Mouse (Mus musculus): ENCODE results near the gene Gm20388. TPM values are rescaled to one million over a fixed set of nuclear protein-coding genes. Genes with fewer than 3 reads are reported as not detected.

The Gm20388 gene
- polyA plus RNA-seq, 1 experiment from 2014 or later, result not detected

GRCm38 (mm10) chr8:123046706-123047105 lies 3136.1 kb downstream of the Gm20388 start:
- no peak for TF ChIP-seq EP300 (optimal IDR thresholded peaks at IDR 0.05)
- no peak for TF ChIP-seq CTCF (IDR thresholded peaks at IDR 0.05; ENCODE audit: low read depth)
- no peak overlapping the region for H3K27ac ChIP-seq (replicated peaks)
- no peak for DNase-seq (ENCODE audit: low spot score)

GRCm38 (mm10) chr8:123047827-123048226 lies 3137.2 kb downstream of the Gm20388 start:
- peak; percentile 55 for DNase-seq (ENCODE audit: low spot score)
- TF ChIP-seq EP300 (optimal IDR thresholded peaks at IDR 0.05) (no peak), CTCF (IDR thresholded peaks at IDR 0.05; ENCODE audit: low read depth) (no peak)
- peak; percentile 66 for ATAC-seq (ENCODE audit: low FRiP score, low TSS enrichment)
- 0 out of 2 replicates have a peak, but pooled peaks cover 3% of the 10 kb centered on the region for H3K4me1 ChIP-seq (replicated peaks; ENCODE audit: control insufficient read depth, insufficient read depth)
- H3K4me2 ChIP-seq (replicated peaks; ENCODE audit: low read depth), result no peak overlapping the region
- H3K27ac ChIP-seq (replicated peaks), result peak overlapping the region; percentile 87
- no peak overlapping the region for H3K4me3 ChIP-seq (ENCODE audit: low read depth, low read length)
- 55% methylated on average over 7 of the region's 7 CpGs for WGBS
- no peak overlapping the region for H3K9ac ChIP-seq (ENCODE audit: low read length)
- H3K9me3 ChIP-seq (ENCODE audit: control insufficient read depth, low read length), result no peaks in the 10 kb centered on the region
- no peaks in the 10 kb centered on the region for H3K27me3 ChIP-seq (ENCODE audit: control insufficient read depth, insufficient read depth, low read length)
- H3K36me3 ChIP-seq (ENCODE audit: control insufficient read depth, insufficient read depth, low read length), result no peaks in the 10 kb centered on the region

More at GRCm38 (mm10) chr8:123046706-123047105, 3136.1 kb downstream of the Gm20388 start:
- H3K9me3 ChIP-seq (ENCODE audit: control insufficient read depth, low read length), result no peaks in the 10 kb centered on the region
- no peaks in the 10 kb centered on the region for H3K27me3 ChIP-seq (ENCODE audit: control insufficient read depth, insufficient read depth, low read length)
- H3K9ac ChIP-seq (ENCODE audit: low read length), result no peak overlapping the region
- H3K4me1 ChIP-seq (replicated peaks; ENCODE audit: control insufficient read depth, insufficient read depth), result 0 out of 2 replicates have a peak, but pooled peaks cover 3% of the 10 kb centered on the region
- ATAC-seq (ENCODE audit: low FRiP score, low TSS enrichment), result no peak
- H3K4me2 ChIP-seq (replicated peaks; ENCODE audit: low read depth), result no peak overlapping the region
- H3K36me3 ChIP-seq (ENCODE audit: control insufficient read depth, insufficient read depth, low read length), result no peaks in the 10 kb centered on the region
- no peak overlapping the region for H3K4me3 ChIP-seq (ENCODE audit: low read depth, low read length)
- 68% methylated on average over 4 of the region's 4 CpGs for WGBS

- Histone ChIP-seq H3K9me3 (ENCODE audit: control insufficient read depth, low read length) (no peaks in the 10 kb centered on the region), H3K36me3 (ENCODE audit: control insufficient read depth, insufficient read depth, low read length) (no peaks in the 10 kb centered on the region), H3K9ac (ENCODE audit: low read length) (no peak overlapping the region), H3K4me3 (ENCODE audit: low read depth, low read length) (no peak overlapping the region), H3K27me3 (ENCODE audit: control insufficient read depth, insufficient read depth, low read length) (no peaks in the 10 kb centered on the region), H3K4me1 (replicated peaks; ENCODE audit: control insufficient read depth, insufficient read depth) (0 out of 2 replicates have a peak, but pooled peaks cover under 1% of the 10 kb centered on the region), H3K4me2 (replicated peaks; ENCODE audit: low read depth) (no peak overlapping the region), H3K27ac (replicated peaks) (peak overlapping the region; percentile 81)
- 86% methylated on average over 7 of the region's 7 CpGs for WGBS
- ATAC-seq (ENCODE audit: low FRiP score, low TSS enrichment) (peak; percentile 41), DNase-seq (ENCODE audit: low spot score) (no peak)
- TF ChIP-seq CTCF (IDR thresholded peaks at IDR 0.05; ENCODE audit: low read depth) (no peak), EP300 (optimal IDR thresholded peaks at IDR 0.05) (no peak)
These were observed 3137.8 kb downstream of the Gm20388 start for GRCm38 (mm10) chr8:123048402-123048801.

GRCm38 (mm10) chr8:123051458-123051857 lies 3140.8 kb downstream of the Gm20388 start:
- Histone ChIP-seq H3K9me3 (ENCODE audit: control insufficient read depth, low read length) (no peaks in the 10 kb centered on the region), H3K4me1 (replicated peaks; ENCODE audit: control insufficient read depth, insufficient read depth) (no peaks in the 10 kb centered on the region), H3K4me2 (replicated peaks; ENCODE audit: low read depth) (no peak overlapping the region), H3K27me3 (ENCODE audit: control insufficient read depth, insufficient read depth, low read length) (no peaks in the 10 kb centered on the region), H3K4me3 (ENCODE audit: low read depth, low read length) (no peak overlapping the region), H3K9ac (ENCODE audit: low read length) (peak overlapping the region; percentile 18; the same call in 1 of the 2 replicates), H3K36me3 (ENCODE audit: control insufficient read depth, insufficient read depth, low read length) (no peaks in the 10 kb centered on the region), H3K27ac (replicated peaks) (peak overlapping the region; percentile 87)
- WGBS, result 43% methylated on average over 5 of the region's 5 CpGs
- peak; percentile 78 for ATAC-seq (ENCODE audit: low FRiP score, low TSS enrichment)
- TF ChIP-seq CTCF (IDR thresholded peaks at IDR 0.05; ENCODE audit: low read depth) (no peak), EP300 (optimal IDR thresholded peaks at IDR 0.05) (no peak)
- peak; percentile 74 for DNase-seq (ENCODE audit: low spot score)

GRCm38 (mm10) chr8:123062721-123063120 lies 3152.1 kb downstream of the Gm20388 start, which contains the start of gene Spg7:
TSS of gene Spg7 (plus strand) at chr8:123062942.
- Histone ChIP-seq H3K27me3 (ENCODE audit: control insufficient read depth, insufficient read depth, low read length) (no peaks in the 10 kb centered on the region), H3K9me3 (ENCODE audit: control insufficient read depth, low read length) (no peaks in the 10 kb centered on the region), H3K4me3 (ENCODE audit: low read depth, low read length) (no peak within 1 kb of the TSS), H3K9ac (ENCODE audit: low read length) (no peak within 1 kb of the TSS), H3K4me2 (replicated peaks; ENCODE audit: low read depth) (no peak within 1 kb of the TSS), H3K4me1 (replicated peaks; ENCODE audit: control insufficient read depth, insufficient read depth) (no peaks in the 10 kb centered on the region), H3K36me3 (ENCODE audit: control insufficient read depth, insufficient read depth, low read length) (no peaks in the 10 kb centered on the region), H3K27ac (replicated peaks) (no peak within 1 kb of the TSS)
- TF ChIP-seq CTCF (IDR thresholded peaks at IDR 0.05; ENCODE audit: low read depth), result no peak
- TF ChIP-seq EP300 (optimal IDR thresholded peaks at IDR 0.05), result no peak
- WGBS, result 55% methylated on average over 7 of the region's 7 CpGs
- no peak for ATAC-seq (ENCODE audit: low FRiP score, low TSS enrichment)
- no peak for DNase-seq (ENCODE audit: low spot score)

- ATAC-seq (ENCODE audit: low FRiP score, low TSS enrichment) (no peak), DNase-seq (ENCODE audit: low spot score) (no peak)
- Histone ChIP-seq H3K27ac (replicated peaks) (no peak overlapping the region), H3K27me3 (ENCODE audit: control insufficient read depth, insufficient read depth, low read length) (no peaks in the 10 kb centered on the region), H3K9ac (ENCODE audit: low read length) (no peak overlapping the region), H3K4me1 (replicated peaks; ENCODE audit: control insufficient read depth, insufficient read depth) (no peaks in the 10 kb centered on the region), H3K36me3 (ENCODE audit: control insufficient read depth, insufficient read depth, low read length) (no peaks in the 10 kb centered on the region), H3K4me3 (ENCODE audit: low read depth, low read length) (no peak overlapping the region), H3K9me3 (ENCODE audit: control insufficient read depth, low read length) (no peaks in the 10 kb centered on the region), H3K4me2 (replicated peaks; ENCODE audit: low read depth) (peak overlapping the region; percentile 69; the same call in 1 of the 2 replicates)
- WGBS, result 78% methylated on average over 4 of the region's 4 CpGs
- TF ChIP-seq CTCF (IDR thresholded peaks at IDR 0.05; ENCODE audit: low read depth) (no peak), EP300 (optimal IDR thresholded peaks at IDR 0.05) (no peak)
These were observed 3153.4 kb downstream of the Gm20388 start for GRCm38 (mm10) chr8:123064072-123064471.
